Mouse (Mus musculus) CH12.LX (cell line): ENCODE data around the gene 4930579G24Rik. TPM values are rescaled to one million over a fixed set of nuclear protein-coding genes. Genes with fewer than 3 reads are reported as not detected.

Experiments
- DNase-seq: peaks from one replicate; pipeline ENCODE4 v3.0.0-alpha.2; 2013; ENCODE audit errors: extremely low read depth
- H3K27ac ChIP-seq: 2 replicates; pipeline ENCODE4 v1.5.1; 2012; ENCODE audit warnings: low read depth, mild to moderate bottlenecking, control low read depth, moderate library complexity; ENCODE audit not compliant: insufficient read depth
- H3K27me3 ChIP-seq: replicated peaks from 2 replicates; pipeline ENCODE3; 2012; ENCODE audit warnings: inconsistent platforms
- H3K36me3 ChIP-seq, 2 experiments: replicated peaks in 1 of 2; 2 replicates each; pipeline versions ENCODE3 to v1.6.1; 2012; ENCODE audit warnings: inconsistent platforms in 1 of 2, low read length in 1 of 2, mild to moderate bottlenecking in 1 of 2, mixed read lengths in 1 of 2, moderate library complexity in 1 of 2; ENCODE audit not compliant: control insufficient read depth in 1 of 2, insufficient read depth in 1 of 2
- H3K4me1 ChIP-seq, 2 experiments: 2 replicates each; pipeline ENCODE4 v1.6.1; 2012; ENCODE audit warnings: inconsistent platforms in 1 of 2, moderate library complexity in 1 of 2; ENCODE audit not compliant: insufficient read depth in 2 of 2, control insufficient read depth in 1 of 2
- H3K4me2 ChIP-seq: 2 replicates; pipeline ENCODE4 v1.6.1; 2012; ENCODE audit warnings: low read depth, mild to moderate bottlenecking, control low read depth; ENCODE audit not compliant: poor library complexity, insufficient read depth, severe bottlenecking
- H3K4me3 ChIP-seq, 3 experiments: fragments of 150-350 bp in 1 of 3; sonication (generic) in 1 of 3; replicated peaks in 1 of 3; 2 replicates each; pipeline versions ENCODE3 to v1.5.1; 2011 to 2012; ENCODE audit warnings: low read depth in 2 of 3, low read length in 2 of 3, mild to moderate bottlenecking in 2 of 3, moderate library complexity in 2 of 3, control low read depth in 1 of 3, improper control_type of control experiment in 1 of 3, inconsistent platforms in 1 of 3, mixed read lengths in 1 of 3; ENCODE audit not compliant: poor library complexity in 1 of 3
- H3K79me2 ChIP-seq: replicated peaks from 2 replicates; pipeline ENCODE4 v1.6.1; 2012; ENCODE audit warnings: mild to moderate bottlenecking, moderate library complexity; ENCODE audit not compliant: control insufficient read depth, poor library complexity, insufficient read depth, severe bottlenecking; ENCODE audit errors: extremely low read depth
- H3K9ac ChIP-seq: 2 replicates; pipeline ENCODE4 v1.6.1; 2012; ENCODE audit warnings: low read depth, mild to moderate bottlenecking, control low read depth, moderate library complexity; ENCODE audit not compliant: insufficient read depth
- H3K9me3 ChIP-seq: replicated peaks from 2 replicates; pipeline ENCODE3; 2012; ENCODE audit warnings: low read length, inconsistent platforms, mixed read lengths
- BHLHE40 ChIP-seq: IDR thresholded peaks from 2 replicates; pipeline ENCODE4 v1.6.1; 2011; ENCODE audit warnings: mild to moderate bottlenecking, low read depth, low read length, improper control_type of control experiment
- CHD1 ChIP-seq: IDR thresholded peaks from 2 replicates; pipeline ENCODE4 v1.6.1; 2012; ENCODE audit warnings: low read depth, low read length, improper control_type of control experiment, inconsistent platforms
- CHD2 ChIP-seq: IDR thresholded peaks from 2 replicates; pipeline ENCODE4 v1.6.1; 2011; ENCODE audit warnings: low read length, improper control_type of control experiment
- CTCF ChIP-seq, 2 experiments: IDR thresholded peaks in 1 of 2; conservative IDR thresholded peaks in 1 of 2; 2 replicates each; pipeline ENCODE4 v1.5.1; 2011 to 2012; ENCODE audit warnings: low read depth in 2 of 2, low read length in 2 of 2, improper control_type of control experiment in 1 of 2, inconsistent platforms in 1 of 2, mild to moderate bottlenecking in 1 of 2, moderate library complexity in 1 of 2
- E2F4 ChIP-seq: IDR thresholded peaks from 2 replicates; pipeline ENCODE4 v1.6.1; 2011; ENCODE audit warnings: low read depth, low read length, improper control_type of control experiment; ENCODE audit not compliant: insufficient replicate concordance
- ELF1 ChIP-seq: IDR thresholded peaks from 2 replicates; pipeline ENCODE4 v1.6.1; 2014; ENCODE audit warnings: low read depth, mild to moderate bottlenecking, inconsistent platforms, low read length, improper control_type of control experiment
- EP300 ChIP-seq: IDR thresholded peaks from 2 replicates; pipeline ENCODE4 v1.6.1; 2011; ENCODE audit warnings: low read length, improper control_type of control experiment
- GABPA ChIP-seq: IDR thresholded peaks from 2 replicates; pipeline ENCODE4 v1.6.1; 2012; ENCODE audit warnings: low read depth, low read length, improper control_type of control experiment, inconsistent platforms; ENCODE audit not compliant: insufficient replicate concordance
- HCFC1 ChIP-seq: IDR thresholded peaks from 2 replicates; pipeline ENCODE4 v1.6.1; 2012; ENCODE audit warnings: low read depth, mild to moderate bottlenecking, inconsistent platforms, low read length, improper control_type of control experiment
- IRF4 ChIP-seq: IDR thresholded peaks from 2 replicates; pipeline ENCODE4 v1.6.1; 2014; ENCODE audit warnings: low read depth, mild to moderate bottlenecking, inconsistent platforms, low read length, improper control_type of control experiment
- JUN ChIP-seq: IDR thresholded peaks from 2 replicates; pipeline ENCODE4 v1.6.1; 2011; ENCODE audit warnings: low read depth, mild to moderate bottlenecking, low read length, improper control_type of control experiment, moderate library complexity; ENCODE audit not compliant: insufficient read depth
- MAFK ChIP-seq: IDR thresholded peaks from 2 replicates; pipeline ENCODE4 v1.6.1; 2011; ENCODE audit warnings: low read length, improper control_type of control experiment; ENCODE audit not compliant: insufficient replicate concordance
- MAZ ChIP-seq: IDR thresholded peaks from 2 replicates; pipeline ENCODE4 v1.6.1; 2012; ENCODE audit warnings: low read depth, mild to moderate bottlenecking, inconsistent platforms, low read length, improper control_type of control experiment, moderate library complexity
- MEF2A ChIP-seq: IDR thresholded peaks from 2 replicates; pipeline ENCODE4 v1.6.1; 2014; ENCODE audit warnings: low read depth, mild to moderate bottlenecking, inconsistent platforms, low read length, improper control_type of control experiment, borderline replicate concordance
- MXI1 ChIP-seq: IDR thresholded peaks from 2 replicates; pipeline ENCODE4 v1.6.1; 2011; ENCODE audit warnings: mild to moderate bottlenecking, low read depth, low read length, improper control_type of control experiment
- NELFE ChIP-seq: IDR thresholded peaks from 2 replicates; pipeline ENCODE4 v1.6.1; 2011; ENCODE audit warnings: low read depth, low read length, improper control_type of control experiment
- NRF1 ChIP-seq: IDR thresholded peaks from 2 replicates; pipeline ENCODE4 v1.6.1; 2014; ENCODE audit warnings: low read depth, mild to moderate bottlenecking, inconsistent platforms, low read length, improper control_type of control experiment, moderate library complexity
- PAX5 ChIP-seq: IDR thresholded peaks from 2 replicates; pipeline ENCODE4 v1.6.1; 2012; ENCODE audit warnings: low read length, inconsistent platforms, mixed read lengths
- POLR2A ChIP-seq: IDR thresholded peaks from 2 replicates; pipeline ENCODE4 v1.6.1; 2011; ENCODE audit warnings: low read depth, mild to moderate bottlenecking, improper control_type of control experiment, low read length
- POLR2AphosphoS2 ChIP-seq: IDR thresholded peaks from 2 replicates; pipeline ENCODE4 v1.6.1; 2011; ENCODE audit warnings: low read depth, low read length, improper control_type of control experiment
- RAD21 ChIP-seq: IDR thresholded peaks from 2 replicates; pipeline ENCODE4 v1.6.1; 2011; ENCODE audit warnings: low read depth, mild to moderate bottlenecking, low read length, improper control_type of control experiment, moderate library complexity
- RCOR1 ChIP-seq: conservative IDR thresholded peaks from 2 replicates; pipeline ENCODE4 v1.6.1; 2012; ENCODE audit warnings: low read depth, mild to moderate bottlenecking, inconsistent platforms, low read length, improper control_type of control experiment
- SIN3A ChIP-seq: IDR thresholded peaks from 2 replicates; pipeline ENCODE4 v1.6.1; 2012; ENCODE audit warnings: low read length, improper control_type of control experiment, inconsistent platforms
- SMC3 ChIP-seq: IDR thresholded peaks from 2 replicates; pipeline ENCODE4 v1.6.1; 2011; ENCODE audit warnings: low read depth, low read length, improper control_type of control experiment
- TBP ChIP-seq: conservative IDR thresholded peaks from 2 replicates; pipeline ENCODE4 v1.6.1; 2011; ENCODE audit warnings: low read depth, low read length, improper control_type of control experiment
- TCF12 ChIP-seq: IDR thresholded peaks from 2 replicates; pipeline ENCODE4 v1.6.1; 2014; ENCODE audit warnings: low read depth, mild to moderate bottlenecking, inconsistent platforms, low read length, improper control_type of control experiment
- USF1 ChIP-seq: IDR thresholded peaks from 2 replicates; pipeline ENCODE4 v1.6.1; 2014; ENCODE audit warnings: low read depth, mild to moderate bottlenecking, inconsistent platforms, low read length, improper control_type of control experiment
- USF2 ChIP-seq: conservative IDR thresholded peaks from 2 replicates; pipeline ENCODE4 v1.6.1; 2011; ENCODE audit warnings: low read depth, low read length, improper control_type of control experiment
- ZC3H11A ChIP-seq: IDR thresholded peaks from 2 replicates; pipeline ENCODE4 v1.6.1; 2012; ENCODE audit warnings: low read depth, mild to moderate bottlenecking, inconsistent platforms, low read length, improper control_type of control experiment
- ZKSCAN1 ChIP-seq: IDR thresholded peaks from 2 replicates; pipeline ENCODE4 v1.6.1; 2012; ENCODE audit warnings: low read depth, inconsistent platforms, low read length, improper control_type of control experiment, borderline replicate concordance
- ZMIZ1 ChIP-seq: IDR thresholded peaks from 2 replicates; pipeline ENCODE4 v1.6.1; 2012; ENCODE audit warnings: low read depth, mild to moderate bottlenecking, inconsistent platforms, low read length, improper control_type of control experiment
- ZNF384 ChIP-seq: IDR thresholded peaks from 2 replicates; pipeline ENCODE4 v1.6.1; 2012; ENCODE audit warnings: low read depth, low read length, improper control_type of control experiment, inconsistent platforms
- dilution Hi-C: fragments of 300-500 bp; cut with MboI; formaldehyde crosslinking; loops from 2 replicates; pipeline ENCODE4 v1.14.3; 2020; ENCODE audit warnings: low sequenced_read_pairs; ENCODE audit not compliant: extremely low pct_unique_long_range_greater_than_20kb, extremely low pct_ligation_motif_present
- in situ Hi-C: fragments of 300-500 bp; cut with MboI; formaldehyde crosslinking; loops from 3 replicates; pipeline ENCODE4 v1.14.3; 2019; ENCODE audit warnings: low sequenced_read_pairs, low pct_ligation_motif_present, low pct_unique_long_range_greater_than_20kb, mixed read lengths
- polyA plus RNA-seq: library from polyadenylated mRNA; unstranded; fragments of >175 nt; gene quantifications from 2 replicates; pipeline ENCODE4 v1.2.1, GENCODE M21; 2012; ENCODE audit warnings: low read depth; ENCODE audit not compliant: insufficient read length
- total RNA-seq, 2 experiments: library from RNA; depleted of rRNA; stranded (reverse); fragments of 300-350 nt in 1 of 2; fragments of >200 nt in 1 of 2; gene quantifications; 2 replicates each; pipeline ENCODE4 v1.2.3; 2012 to 2014

Gene 4930579G24Rik
- total and polyA plus RNA-seq, 3 experiments: 9.4 to 15.7 (median 10.2) TPM

- H3K4me3 ChIP-seq: no peak overlapping the region
- no peaks in the 10 kb centered on the region for H3K36me3 ChIP-seq
- no peak overlapping the region for H3K27ac ChIP-seq
- no peaks in the 10 kb centered on the region for H3K79me2 ChIP-seq
- no peak overlapping the region for H3K9ac ChIP-seq
- in situ Hi-C loops: no loop called here
- H3K4me1 ChIP-seq: no peaks in the 10 kb centered on the region
- H3K9me3 ChIP-seq: no peaks in the 10 kb centered on the region
- no peak overlapping the region for H3K4me2 ChIP-seq
- no peak for TF ChIP-seq NELFE
- no peak for TF ChIP-seq SIN3A
- TF ChIP-seq HCFC1: no peak
- TF ChIP-seq CTCF (conservative IDR thresholded peaks at IDR 0.05 in 1 of 2, IDR thresholded peaks at IDR 0.05 in 1 of 2; ENCODE audit: low read depth in 2 of 2, low read length in 2 of 2): no peak
- no peak for TF ChIP-seq ZMIZ1
- TF ChIP-seq ZNF384: no peak
- no peak for TF ChIP-seq POLR2A
- TF ChIP-seq CHD2: no peak
- TF ChIP-seq MEF2A: no peak
- TF ChIP-seq EP300: no peak
- TF ChIP-seq SMC3: no peak
- no peak for TF ChIP-seq JUN
- TF ChIP-seq MAZ: no peak
- TF ChIP-seq ELF1: no peak
- TF ChIP-seq POLR2AphosphoS2: no peak
- TF ChIP-seq PAX5: no peak
- TF ChIP-seq, all 38 proteins: peak for 0
- DNase-seq: no peak
- H3K27me3 ChIP-seq: no peaks in the 10 kb centered on the region
- dilution Hi-C loops: no loop called here
Measured at GRCm38 (mm10) chr3:79672188-79672587, 43.3 kb downstream of the 4930579G24Rik start.

DNA sequence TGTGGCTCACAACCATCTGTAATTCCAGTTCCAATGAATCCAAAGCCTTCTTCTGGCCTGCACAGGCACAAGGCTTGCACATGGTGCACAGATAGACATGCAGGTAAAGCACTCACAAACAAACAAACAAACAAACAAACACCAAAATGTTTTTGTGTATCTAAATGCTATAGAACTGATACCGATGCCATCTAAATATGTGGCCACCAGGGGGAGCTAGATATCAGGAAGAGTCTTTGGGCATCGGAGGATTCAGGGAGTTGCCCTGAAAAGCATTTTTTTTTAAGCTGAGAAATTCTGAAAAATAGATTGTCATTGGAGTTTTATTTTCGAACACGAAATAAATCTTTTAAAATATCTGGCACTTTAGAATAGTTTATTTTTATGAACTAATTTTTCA lies 44.2 kb downstream of the 4930579G24Rik start:
- peak; percentile 71 for DNase-seq
- no peaks in the 10 kb centered on the region for H3K9me3 ChIP-seq
- no peak overlapping the region for H3K4me2 ChIP-seq
- H3K36me3 ChIP-seq: no peaks in the 10 kb centered on the region
- H3K27ac ChIP-seq: no peak overlapping the region
- no peaks in the 10 kb centered on the region for H3K27me3 ChIP-seq
- no peak overlapping the region for H3K4me3 ChIP-seq
- H3K4me1 ChIP-seq: no peaks in the 10 kb centered on the region
- dilution Hi-C loops: no loop called here
- no peak overlapping the region for H3K9ac ChIP-seq
- H3K79me2 ChIP-seq: no peaks in the 10 kb centered on the region
- in situ Hi-C loops: no loop called here
- TF ChIP-seq ZKSCAN1: no peak
- TF ChIP-seq JUN: no peak
- no peak for TF ChIP-seq RCOR1
- TF ChIP-seq GABPA: no peak
- no peak for TF ChIP-seq TCF12
- TF ChIP-seq IRF4: no peak
- TF ChIP-seq RAD21: peak; percentile 76
- TF ChIP-seq POLR2A: no peak
- TF ChIP-seq NRF1: no peak
- no peak for TF ChIP-seq EP300
- no peak for TF ChIP-seq ZMIZ1
- TF ChIP-seq CHD1: no peak
- TF ChIP-seq HCFC1: no peak
- no peak for TF ChIP-seq MAFK
- TF ChIP-seq POLR2AphosphoS2: no peak
- TF ChIP-seq USF1: no peak
- TF ChIP-seq CHD2: no peak
- TF ChIP-seq MAZ: no peak
- peak; percentile 19; the same call in 1 of the 2 replicates for TF ChIP-seq ZC3H11A
- TF ChIP-seq BHLHE40: no peak
- no peak for TF ChIP-seq TBP
- TF ChIP-seq SIN3A: no peak
- TF ChIP-seq NELFE: no peak
- TF ChIP-seq CTCF (conservative IDR thresholded peaks at IDR 0.05 in 1 of 2, IDR thresholded peaks at IDR 0.05 in 1 of 2; ENCODE audit: low read depth in 2 of 2, low read length in 2 of 2): peak; percentile 67 to 81
- no peak for TF ChIP-seq MEF2A
- TF ChIP-seq USF2: no peak
- TF ChIP-seq MXI1: no peak
- peak; percentile 83 for TF ChIP-seq ZNF384
- no peak for TF ChIP-seq E2F4
- TF ChIP-seq ELF1: no peak
